Mouse (Mus musculus): ENCODE measurements around the gene Tom1l2. TPM values are rescaled to one million over a fixed set of nuclear protein-coding genes. Genes with fewer than 3 reads are reported as not detected.
A peak's percentile ranks its signal among the peaks of the same experiment; 100 is the strongest.

The Tom1l2 gene
- polyA plus RNA-seq, 1 experiment from 2014 or later = 24.1 TPM

GRCm38 (mm10) chr11:60190055-60190641, 162.6 kb downstream of the Tom1l2 start:
- no peak for ATAC-seq (ENCODE audit: insufficient read depth, low FRiP score, low read depth)
- no peak overlapping the region for H3K4me3 ChIP-seq (replicated peaks)
- H3K9me3 ChIP-seq = no peaks in the 10 kb centered on the region
- H3K36me3 ChIP-seq = peaks cover 84% of the 10 kb centered on the region
- H3K4me1 ChIP-seq = peaks cover 12% of the 10 kb centered on the region
- H3K27ac ChIP-seq = peak overlapping the region; percentile 46; the same call in 1 of the 2 replicates
- H3K27me3 ChIP-seq (replicated peaks) = no peaks in the 10 kb centered on the region
- H3K4me2 ChIP-seq = no peak overlapping the region
- 87% methylated on average over 17 of the region's 17 CpGs for WGBS
- no peak overlapping the region for H3K9ac ChIP-seq

- no peak overlapping the region for H3K9ac ChIP-seq
- H3K4me3 ChIP-seq (replicated peaks) = no peak overlapping the region
- 76% methylated on average over 21 of the region's 21 CpGs for WGBS
- no peaks in the 10 kb centered on the region for H3K9me3 ChIP-seq
- H3K36me3 ChIP-seq = peaks cover 78% of the 10 kb centered on the region
- no peaks in the 10 kb centered on the region for H3K27me3 ChIP-seq (replicated peaks)
- ATAC-seq (ENCODE audit: insufficient read depth, low FRiP score, low read depth) = 0 out of 2 replicates have a peak, but pooled peaks have one; percentile 2
- 0 out of 2 replicates have a peak overlapping the region, but pooled peaks have one; percentile 46 for H3K27ac ChIP-seq
- peaks cover 18% of the 10 kb centered on the region for H3K4me1 ChIP-seq
- no peak overlapping the region for H3K4me2 ChIP-seq
Observed at GRCm38 (mm10) chr11:60189501-60190040, 163.1 kb downstream of the Tom1l2 start.

- no peak overlapping the region for H3K4me2 ChIP-seq
- no peak for ATAC-seq (ENCODE audit: insufficient read depth, low FRiP score, low read depth)
- no peaks in the 10 kb centered on the region for H3K9me3 ChIP-seq
Observed at GRCm38 (mm10) chr11:60188275-60188853, 164.3 kb downstream of the Tom1l2 start.

GRCm38 (mm10) chr11:60187070-60187469, 165.6 kb downstream of the Tom1l2 start:
- no peak for ATAC-seq (ENCODE audit: insufficient read depth, low FRiP score, low read depth)
- no peak overlapping the region for H3K9ac ChIP-seq
- H3K4me2 ChIP-seq = no peak overlapping the region
- H3K4me3 ChIP-seq (replicated peaks) = no peak overlapping the region
- peaks cover 61% of the 10 kb centered on the region for H3K36me3 ChIP-seq
- H3K4me1 ChIP-seq = peaks cover 41% of the 10 kb centered on the region
- H3K27ac ChIP-seq = no peak overlapping the region
- 88% methylated on average over 11 of the region's 11 CpGs for WGBS
- H3K27me3 ChIP-seq (replicated peaks) = no peaks in the 10 kb centered on the region
- H3K9me3 ChIP-seq = no peaks in the 10 kb centered on the region

More at GRCm38 (mm10) chr11:60188275-60188853, 164.3 kb downstream of the Tom1l2 start:
- Histone ChIP-seq H3K4me1 (peaks cover 30% of the 10 kb centered on the region), H3K27ac (no peak overlapping the region), H3K4me3 (replicated peaks) (no peak overlapping the region), H3K9ac (no peak overlapping the region), H3K27me3 (replicated peaks) (no peaks in the 10 kb centered on the region), H3K36me3 (peaks cover 66% of the 10 kb centered on the region)
- 89% methylated on average over 25 of the region's 25 CpGs for WGBS

- no peaks in the 10 kb centered on the region for H3K27me3 ChIP-seq (replicated peaks)
- no peak overlapping the region for H3K9ac ChIP-seq
- peaks cover 55% of the 10 kb centered on the region for H3K4me1 ChIP-seq
- H3K27ac ChIP-seq = 0 out of 2 replicates have a peak overlapping the region, but pooled peaks have one; percentile 26
- H3K4me2 ChIP-seq = no peak overlapping the region
- no peaks in the 10 kb centered on the region for H3K9me3 ChIP-seq
- H3K36me3 ChIP-seq = peaks cover 49% of the 10 kb centered on the region
- 67% methylated on average over 20 of the region's 20 CpGs for WGBS
- H3K4me3 ChIP-seq (replicated peaks) = no peak overlapping the region
- no peak for ATAC-seq (ENCODE audit: insufficient read depth, low FRiP score, low read depth)
Observed at GRCm38 (mm10) chr11:60185396-60186231, 167.1 kb downstream of the Tom1l2 start.

GRCm38 (mm10) chr11:60184346-60185325, 168.1 kb downstream of the Tom1l2 start:
- WGBS = 44% methylated on average over 22 of the region's 22 CpGs
- Histone ChIP-seq H3K4me3 (replicated peaks) (no peak overlapping the region), H3K27me3 (replicated peaks) (no peaks in the 10 kb centered on the region), H3K9me3 (no peaks in the 10 kb centered on the region), H3K36me3 (peaks cover 40% of the 10 kb centered on the region), H3K4me2 (no peak overlapping the region), H3K4me1 (peaks cover 63% of the 10 kb centered on the region), H3K27ac (peak overlapping the region; percentile 28; the same call in 1 of the 2 replicates), H3K9ac (no peak overlapping the region)
- no peak; the same call in 1 of the 2 replicates for ATAC-seq (ENCODE audit: insufficient read depth, low FRiP score, low read depth)

- H3K9me3 ChIP-seq = no peaks in the 10 kb centered on the region
- peaks cover 78% of the 10 kb centered on the region for H3K4me1 ChIP-seq
- H3K9ac ChIP-seq = no peak overlapping the region
- H3K27ac ChIP-seq = no peak overlapping the region; the same call in 1 of the 2 replicates
- H3K27me3 ChIP-seq (replicated peaks) = no peaks in the 10 kb centered on the region
- WGBS = 49% methylated on average over 2 of the region's 2 CpGs
- H3K4me3 ChIP-seq (replicated peaks) = no peak overlapping the region
- ATAC-seq (ENCODE audit: insufficient read depth, low FRiP score, low read depth) = no peak
- H3K4me2 ChIP-seq = no peak overlapping the region
- H3K36me3 ChIP-seq = peaks cover 25% of the 10 kb centered on the region
Observed at GRCm38 (mm10) chr11:60182741-60183140, 170.0 kb downstream of the Tom1l2 start.

- no peak overlapping the region for H3K4me3 ChIP-seq (replicated peaks)
- peaks cover 84% of the 10 kb centered on the region for H3K4me1 ChIP-seq
- 78% methylated on average over 12 of the region's 12 CpGs for WGBS
- no peaks in the 10 kb centered on the region for H3K27me3 ChIP-seq (replicated peaks)
- H3K9ac ChIP-seq = no peak overlapping the region; the same call in 1 of the 2 replicates
- H3K27ac ChIP-seq = 0 out of 2 replicates have a peak overlapping the region, but pooled peaks have one; percentile 46
- H3K36me3 ChIP-seq = peaks cover 19% of the 10 kb centered on the region; the same call in 1 of the 2 replicates
- ATAC-seq (ENCODE audit: insufficient read depth, low FRiP score, low read depth) = no peak
- no peak overlapping the region for H3K4me2 ChIP-seq
- H3K9me3 ChIP-seq = no peaks in the 10 kb centered on the region
Observed at GRCm38 (mm10) chr11:60182116-60182670, 170.5 kb downstream of the Tom1l2 start.

GRCm38 (mm10) chr11:60178506-60178905, 174.2 kb downstream of the Tom1l2 start:
- no peak overlapping the region for H3K4me2 ChIP-seq
- H3K27me3 ChIP-seq (replicated peaks) = no peaks in the 10 kb centered on the region
- no peaks in the 10 kb centered on the region for H3K36me3 ChIP-seq
- H3K4me3 ChIP-seq (replicated peaks) = no peak overlapping the region
- peak overlapping the region; percentile 89 for H3K27ac ChIP-seq
- no peak for ATAC-seq (ENCODE audit: insufficient read depth, low FRiP score, low read depth)
- H3K4me1 ChIP-seq = peaks cover 89% of the 10 kb centered on the region
- H3K9me3 ChIP-seq = no peaks in the 10 kb centered on the region
- no peak overlapping the region for H3K9ac ChIP-seq

GRCm38 (mm10) chr11:60178005-60178404, 174.7 kb downstream of the Tom1l2 start:
- no peak overlapping the region for H3K9ac ChIP-seq
- WGBS = 48% methylated on average over 6 of the region's 6 CpGs
- no peak for ATAC-seq (ENCODE audit: insufficient read depth, low FRiP score, low read depth)

More at GRCm38 (mm10) chr11:60178005-60178404, 174.7 kb downstream of the Tom1l2 start:
- H3K27me3 ChIP-seq (replicated peaks) = no peaks in the 10 kb centered on the region
- peak overlapping the region; percentile 89 for H3K27ac ChIP-seq
- H3K4me1 ChIP-seq = peaks cover 90% of the 10 kb centered on the region
- H3K4me3 ChIP-seq (replicated peaks) = no peak overlapping the region
- H3K36me3 ChIP-seq = no peaks in the 10 kb centered on the region
- peak overlapping the region; percentile 100; the same call in 1 of the 2 replicates for H3K4me2 ChIP-seq
- H3K9me3 ChIP-seq = no peaks in the 10 kb centered on the region
